Mouse (Mus musculus): ENCODE data around the gene Troap. TPM values are rescaled to one million over a fixed set of nuclear protein-coding genes. Genes with fewer than 3 reads are reported as not detected.
"Not testable (repeated sequence)": the region's sequence is repeated elsewhere in the genome, so short reads cannot be mapped to it uniquely, and the experiment has no call there.

Gene Troap
- polyA plus RNA-seq, 2 experiments from 2014 or later = 3.6 to 4.4 TPM

DNA sequence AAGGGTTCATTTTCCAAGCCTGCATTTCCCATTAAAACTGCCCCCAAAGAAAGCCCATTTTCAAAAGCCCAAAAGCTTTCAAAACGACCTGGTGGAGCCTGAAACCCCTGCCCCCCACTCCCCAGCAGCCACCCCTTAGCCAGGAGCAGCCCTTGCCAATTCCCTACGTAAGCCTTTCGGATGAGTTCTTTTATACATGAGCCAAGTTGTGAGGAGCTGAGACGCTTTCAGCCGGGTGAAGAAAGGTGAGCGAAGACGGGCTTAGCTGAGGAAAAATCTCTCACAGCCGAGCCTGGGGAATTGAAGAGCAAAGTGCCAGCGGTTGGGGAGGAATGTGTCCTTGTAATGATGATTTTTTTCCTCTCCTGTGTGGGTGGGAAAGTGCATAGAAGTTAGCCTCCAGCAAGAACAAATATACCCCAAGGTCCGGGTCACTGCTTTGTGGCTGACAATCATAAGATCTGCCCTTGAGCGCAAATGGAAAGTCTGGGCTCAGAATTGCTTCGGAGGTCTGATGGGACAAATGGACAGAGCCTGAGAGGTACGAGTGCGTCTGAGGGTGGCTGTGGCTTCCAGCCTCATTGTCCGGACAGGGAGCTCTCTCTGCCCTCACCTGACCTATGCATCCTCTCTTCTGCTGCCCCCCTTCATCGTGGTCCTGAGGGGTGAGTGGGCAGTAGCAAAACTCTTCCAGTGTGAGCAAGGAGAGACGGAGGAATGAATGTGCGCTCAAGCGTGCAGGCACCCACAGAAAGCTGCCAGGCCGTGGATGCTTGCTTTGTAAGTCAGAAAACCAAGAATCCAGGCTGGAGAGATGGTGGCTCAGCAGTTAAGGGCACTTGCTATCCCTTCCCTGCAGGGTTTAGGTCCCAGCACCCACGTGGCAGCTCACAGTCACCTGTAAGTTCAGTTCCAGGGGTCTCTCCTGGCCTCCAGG lies 33.2 kb upstream of the Troap start:
- ATAC-seq = no peak

DNA sequence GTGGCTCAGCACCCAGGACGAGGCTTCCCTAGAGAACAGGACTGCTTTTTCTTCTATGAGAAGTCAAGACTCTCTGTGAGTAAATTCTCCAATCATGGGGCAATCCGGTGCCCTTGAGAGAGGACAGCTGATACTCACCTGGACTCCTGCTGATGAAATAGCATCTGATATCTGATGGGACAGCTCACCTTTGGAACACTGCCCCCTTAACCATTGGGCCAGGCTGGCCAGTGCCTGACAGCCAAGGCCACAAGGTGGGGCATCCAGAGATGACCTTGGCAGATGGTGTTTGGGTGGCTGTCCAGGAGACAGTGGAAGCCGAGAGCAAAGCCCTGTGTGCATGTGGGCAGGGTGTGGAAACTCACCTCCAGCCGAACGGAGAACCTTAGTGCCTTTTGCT lies 32.0 kb upstream of the Troap start:
- no peak for ATAC-seq

DNA sequence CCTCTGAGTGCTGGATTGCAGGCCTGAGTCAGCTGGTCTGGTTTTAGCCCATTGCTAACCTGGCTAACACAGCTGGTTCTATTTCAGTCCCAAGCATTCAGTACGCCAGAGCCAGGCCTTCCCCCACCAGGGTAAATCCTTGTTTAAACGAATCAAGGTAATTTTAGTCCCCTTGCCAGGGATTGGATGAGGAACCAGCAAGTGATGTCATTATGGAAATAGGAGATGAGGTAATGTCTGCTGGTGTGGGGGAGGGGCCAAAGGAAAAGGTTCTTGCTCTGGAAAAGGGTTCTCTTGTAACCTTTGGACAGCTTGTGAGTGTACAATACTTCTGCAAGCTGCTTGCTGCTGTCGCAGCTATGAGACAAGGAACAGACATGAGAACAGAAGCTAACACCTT lies 29.5 kb upstream of the Troap start:
- ATAC-seq = no peak

DNA sequence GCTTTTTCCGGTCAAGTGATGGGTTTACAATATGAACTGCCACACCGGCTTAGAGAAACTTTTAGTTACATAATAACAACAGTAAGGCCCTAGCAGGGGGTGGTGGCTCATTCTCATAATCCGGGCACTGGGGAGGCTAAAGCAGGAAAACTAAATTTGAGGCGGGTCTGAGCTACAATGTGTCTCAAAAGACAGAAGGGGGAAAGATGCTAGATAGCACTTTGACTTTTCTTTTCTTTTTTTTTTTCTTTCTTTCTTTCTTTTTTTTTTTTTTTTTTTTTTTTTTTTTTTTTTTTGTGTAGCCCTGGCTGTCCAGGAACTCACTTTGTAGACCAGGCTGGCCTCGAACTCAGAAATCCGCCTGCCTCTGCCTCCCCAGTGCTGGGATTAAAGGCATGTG lies 28.6 kb upstream of the Troap start:
- not testable (repeated sequence) for ATAC-seq

DNA sequence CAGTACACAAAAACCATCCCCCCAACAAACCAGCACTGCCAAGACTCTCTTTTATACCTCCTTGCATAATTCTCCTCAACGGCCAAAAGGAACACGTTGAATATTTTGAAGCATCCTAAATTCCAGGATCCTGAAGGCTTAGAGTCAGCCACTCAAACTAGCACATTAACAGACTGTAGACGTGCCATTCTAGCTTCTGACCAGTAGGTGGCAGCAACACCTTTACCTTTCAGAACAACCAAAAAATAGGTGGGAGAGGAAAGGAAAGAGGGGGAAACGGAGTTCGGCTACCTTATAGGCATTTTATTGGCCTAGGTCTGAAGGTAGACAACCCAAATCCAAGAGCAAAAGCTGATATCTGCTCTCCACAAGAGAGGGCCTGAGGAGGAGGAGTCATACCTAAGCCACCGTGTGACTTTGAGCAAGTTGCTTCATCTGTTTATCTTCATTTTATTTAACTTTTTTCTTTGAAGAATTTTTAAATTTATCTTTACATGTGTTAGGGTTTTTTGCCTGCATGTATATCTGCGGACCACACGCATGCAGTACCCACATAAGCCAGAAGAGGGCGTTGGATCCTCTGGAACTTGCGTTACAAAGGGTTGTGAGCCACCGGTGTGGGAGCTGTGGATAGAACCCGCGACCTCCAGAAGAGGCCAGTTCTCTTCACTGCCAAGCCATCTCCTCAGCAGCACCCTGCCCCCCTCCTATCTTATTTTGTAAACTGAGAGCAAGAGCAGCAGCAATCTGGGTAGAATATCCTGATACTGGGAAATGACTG lies 24.7 kb upstream of the Troap start:
- ATAC-seq = no peak

DNA sequence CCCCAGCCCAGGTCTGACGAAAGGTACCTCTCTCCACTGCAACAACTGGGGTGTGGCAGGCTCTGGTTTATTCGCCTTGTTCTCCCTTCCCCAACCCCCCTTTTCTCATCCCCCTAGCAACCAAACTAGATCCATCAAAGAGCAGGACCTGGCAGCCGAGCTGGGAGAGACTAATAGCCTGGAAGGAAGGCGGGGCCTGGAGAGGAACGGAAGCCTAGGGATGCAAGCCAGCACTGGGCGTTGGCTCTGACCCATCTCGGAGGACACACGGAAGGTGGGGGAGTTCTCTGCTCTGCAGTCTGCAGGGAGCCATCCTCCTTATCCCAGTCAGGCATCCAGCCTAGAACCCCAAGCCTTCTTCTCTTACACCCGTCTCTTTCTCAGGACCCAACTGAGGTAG lies 21.0 kb upstream of the Troap start:
- ATAC-seq = no peak

DNA sequence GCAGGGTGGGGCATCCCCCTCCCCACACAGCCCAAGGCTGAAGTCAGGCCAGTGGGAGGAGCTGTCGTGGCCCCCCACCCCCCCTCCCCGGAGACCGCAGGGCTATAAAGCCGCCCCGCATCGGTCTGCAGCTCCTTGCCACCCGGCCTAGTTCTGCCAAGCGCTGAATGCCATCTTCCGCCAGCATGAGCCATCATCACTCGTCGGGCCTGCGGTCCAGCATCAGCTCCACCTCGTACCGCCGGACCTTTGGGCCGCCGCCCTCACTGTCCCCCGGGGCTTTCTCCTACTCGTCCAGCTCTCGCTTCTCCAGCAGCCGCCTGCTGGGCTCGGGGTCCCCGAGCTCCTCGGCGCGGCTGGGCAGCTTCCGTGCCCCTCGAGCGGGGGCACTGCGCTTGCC lies 19.3 kb upstream of the Troap start, which contains the start of gene Prph:
Prph (plus strand) TSS at position 135 of the 400 bp plus-strand sequence.
- ATAC-seq = no peak

DNA sequence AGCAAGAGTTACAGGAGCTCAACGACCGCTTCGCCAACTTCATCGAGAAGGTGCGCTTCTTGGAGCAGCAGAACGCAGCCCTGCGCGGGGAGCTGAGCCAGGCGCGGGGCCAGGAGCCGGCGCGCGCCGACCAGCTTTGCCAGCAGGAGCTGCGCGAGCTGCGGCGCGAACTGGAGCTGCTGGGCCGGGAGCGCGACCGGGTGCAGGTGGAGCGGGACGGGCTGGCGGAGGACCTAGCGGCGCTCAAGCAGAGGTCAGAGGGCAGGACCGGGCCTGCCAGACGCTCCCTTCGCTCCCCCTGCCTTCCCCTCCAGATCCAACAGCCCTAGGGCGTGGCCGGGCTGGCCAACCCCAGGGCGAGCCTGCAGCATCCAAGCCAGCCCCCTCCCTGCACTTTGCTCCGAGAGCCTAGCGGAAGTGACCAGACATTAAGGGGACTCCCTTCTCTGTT lies 18.8 kb upstream of the Troap start:
- no peak for ATAC-seq

DNA sequence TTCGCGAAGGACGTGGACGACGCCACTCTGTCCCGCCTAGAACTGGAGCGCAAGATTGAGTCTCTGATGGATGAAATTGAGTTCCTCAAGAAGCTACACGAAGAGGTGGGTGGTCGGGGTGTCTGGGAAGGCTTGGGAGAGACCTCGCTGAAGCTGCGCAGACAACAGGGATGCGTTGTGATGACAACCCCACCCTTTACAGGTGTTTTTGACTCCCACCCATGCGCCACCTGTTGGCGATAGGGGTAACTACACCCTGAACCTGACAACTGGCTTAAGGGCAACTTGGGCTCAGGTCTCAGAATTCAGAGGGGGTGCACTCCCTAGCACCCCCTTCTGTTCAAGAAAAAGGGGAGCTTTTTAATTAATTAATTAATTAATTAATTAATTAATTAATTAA lies 18.0 kb upstream of the Troap start:
- no peak for ATAC-seq

DNA sequence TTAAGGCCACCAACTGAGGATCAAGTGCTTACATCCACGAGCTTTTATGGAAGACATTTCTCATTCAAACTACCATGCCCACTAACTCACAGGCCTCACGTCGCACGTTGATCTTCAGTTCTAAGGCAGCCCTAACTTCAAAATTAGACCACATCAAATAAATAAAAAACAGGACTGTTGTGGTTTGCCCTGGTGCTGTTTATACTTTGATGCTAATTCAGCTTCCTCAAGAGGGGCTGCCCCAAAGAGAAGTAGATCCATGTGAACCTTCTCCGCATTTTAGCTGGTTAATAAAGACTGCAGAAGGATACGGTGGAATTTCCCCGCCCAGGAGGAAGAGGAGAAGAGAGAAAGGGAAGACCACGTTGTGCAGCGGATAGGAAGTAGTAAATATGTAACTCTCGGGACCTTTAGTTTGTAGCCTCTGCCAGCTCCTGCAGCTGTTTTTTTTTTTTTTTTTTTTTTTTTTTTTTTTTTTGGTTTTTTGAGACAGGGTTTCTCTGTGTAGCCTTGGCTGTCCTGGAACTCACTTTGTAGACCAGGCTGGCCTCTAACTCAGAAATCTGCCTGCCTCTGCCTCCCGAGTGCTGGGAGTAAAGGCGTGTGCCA lies 8.7 kb upstream of the Troap start:
- ATAC-seq = peak; percentile 81

DNA sequence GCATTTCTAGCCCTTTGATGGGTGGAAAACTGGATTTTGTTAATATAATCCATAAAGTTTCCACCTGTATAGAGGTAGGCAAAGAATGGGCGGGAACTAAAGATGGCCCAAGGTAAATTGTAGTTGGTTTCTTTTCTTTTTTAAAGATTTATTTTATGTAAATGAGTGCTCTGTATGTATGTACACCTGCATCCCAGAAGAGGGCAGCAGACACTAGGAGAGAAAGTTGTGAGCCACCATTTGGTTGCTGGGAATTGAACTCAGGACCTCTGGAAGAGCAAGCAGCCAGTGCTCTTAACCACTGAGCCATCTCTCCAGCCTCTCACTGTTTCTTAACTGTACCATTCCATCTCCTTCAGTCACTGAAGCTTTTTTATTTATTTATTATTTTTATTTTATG lies 2.4 kb upstream of the Troap start:
- no peak for ATAC-seq

DNA sequence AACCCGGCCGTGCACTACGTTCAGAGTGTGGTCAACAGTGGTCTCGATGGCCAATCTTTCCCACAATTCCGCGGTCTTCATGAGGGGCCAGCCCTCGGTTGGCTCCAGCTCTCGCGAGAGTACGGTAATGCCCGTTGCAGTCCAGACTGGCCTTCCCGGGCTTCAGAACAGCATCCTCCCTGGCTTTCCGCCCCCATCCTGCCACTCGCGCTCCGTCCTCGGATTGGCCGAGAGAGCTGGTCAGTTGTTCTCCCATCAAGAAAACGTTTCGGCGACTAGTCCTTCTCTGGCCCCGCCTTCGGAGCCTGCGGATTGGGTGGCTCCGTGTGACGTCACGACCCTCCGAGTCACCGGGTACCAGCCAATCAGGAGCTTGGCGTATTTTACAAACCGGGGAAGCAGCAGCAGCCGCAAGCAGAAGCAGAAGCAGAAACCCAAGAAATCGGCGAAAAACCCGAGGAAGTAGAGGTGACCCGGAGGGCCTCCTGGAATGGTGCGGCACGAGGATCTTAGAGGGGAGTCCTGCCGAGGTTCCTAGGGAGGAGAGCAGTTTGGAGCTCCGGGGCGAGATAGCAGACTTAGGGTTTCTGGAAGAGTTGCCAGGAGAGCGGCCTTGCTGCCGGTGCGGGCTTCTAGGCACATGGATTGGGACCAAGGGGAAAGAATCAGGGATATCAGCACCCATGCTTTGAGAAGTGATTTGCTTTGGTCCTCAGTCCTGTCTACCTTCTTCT lies 392 bp downstream of the Troap start:
- ATAC-seq = peak; percentile 98

DNA sequence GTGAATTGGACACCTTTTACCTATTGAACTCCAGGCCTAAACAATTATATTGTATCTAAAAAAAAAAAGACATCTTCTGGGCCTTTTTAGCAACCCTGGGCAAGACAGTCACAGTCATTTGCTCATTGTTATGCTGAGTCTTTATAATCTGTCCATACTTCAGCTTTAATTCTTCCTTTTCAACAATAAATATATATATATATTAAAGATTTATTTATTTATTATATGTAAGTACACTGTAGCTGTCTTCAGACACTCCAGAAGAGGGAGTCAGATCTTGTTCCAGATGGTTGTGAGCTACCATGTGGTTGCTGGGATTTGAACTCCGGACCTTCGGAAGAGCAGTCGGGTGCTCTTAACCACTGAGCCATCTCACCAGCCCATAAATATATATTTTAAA lies 1.6 kb downstream of the Troap start:
- ATAC-seq = not testable (repeated sequence)

DNA sequence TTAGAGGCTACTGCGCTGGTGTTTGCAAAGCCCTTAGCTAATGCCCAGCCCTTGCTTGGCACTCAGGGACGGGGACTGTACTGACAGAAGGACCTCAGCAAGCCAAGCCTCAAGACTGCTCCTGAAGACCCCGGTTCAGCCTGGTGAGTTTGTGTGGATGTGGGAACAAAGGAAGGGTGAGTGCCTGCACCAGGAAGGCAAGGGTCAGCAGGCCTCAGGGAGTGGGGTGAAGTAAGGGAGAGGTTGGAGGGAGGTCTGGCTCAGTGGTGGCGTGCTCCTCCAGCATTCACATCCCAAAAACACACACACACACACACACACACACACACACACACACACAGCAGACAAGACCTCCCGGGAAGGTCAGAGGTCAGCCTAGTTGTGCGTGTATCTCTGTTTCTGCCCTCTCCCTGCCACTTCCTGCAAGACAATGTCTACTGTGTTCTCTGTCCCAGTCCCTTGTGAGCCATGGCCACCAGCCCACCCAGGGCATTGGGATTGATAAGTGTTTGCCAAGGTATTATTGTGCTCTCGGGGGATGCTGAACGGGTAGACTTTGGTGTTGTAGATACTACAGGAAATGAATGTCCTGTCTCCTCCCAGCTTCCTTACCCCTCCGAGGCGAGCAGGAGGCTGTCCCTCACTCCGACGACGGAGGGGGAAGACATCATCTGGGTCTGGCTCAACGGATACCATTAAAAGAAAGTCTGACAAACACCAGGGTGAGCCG lies 4.0 kb downstream of the Troap start:
- no peak for ATAC-seq

DNA sequence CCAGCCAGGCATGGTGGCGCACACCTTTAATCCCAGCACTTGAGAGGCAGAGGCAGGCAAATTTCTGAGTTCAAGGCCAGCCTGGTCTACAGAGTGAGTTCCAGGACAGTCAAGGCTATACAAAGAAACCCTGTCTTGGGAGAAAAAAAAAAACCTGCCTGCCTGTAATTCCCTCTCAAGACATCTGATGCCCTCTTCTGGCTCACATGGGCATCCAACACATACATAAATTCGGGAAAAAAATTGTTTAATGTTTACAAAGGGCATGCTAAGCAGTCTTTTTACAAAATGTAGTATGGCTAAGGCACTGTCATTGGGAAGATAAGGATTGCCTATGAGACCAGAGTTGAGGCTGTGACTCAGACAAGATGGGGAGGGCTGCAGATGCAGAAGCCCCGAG lies 5.4 kb downstream of the Troap start:
- no peak for ATAC-seq

DNA sequence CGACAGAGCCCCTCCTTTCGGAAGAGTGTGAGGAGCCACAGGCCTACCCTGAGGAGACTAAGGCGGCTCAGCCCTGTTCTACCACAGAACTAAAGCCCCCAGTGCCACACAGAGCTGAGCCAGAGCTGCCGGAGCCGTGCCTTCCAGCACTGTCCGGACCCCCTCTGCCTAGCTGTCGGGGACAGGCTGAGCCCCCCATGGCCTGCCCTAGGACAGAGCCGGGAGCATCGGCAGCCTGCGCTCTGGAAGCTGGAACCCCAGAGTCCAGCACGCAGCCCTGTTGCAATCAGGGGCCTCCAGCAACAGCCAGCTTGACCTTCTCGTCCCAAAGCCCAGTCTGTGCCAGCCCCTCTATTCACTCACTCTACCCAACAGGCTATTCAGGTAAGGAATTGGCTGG lies 7.9 kb downstream of the Troap start:
- no peak for ATAC-seq

DNA sequence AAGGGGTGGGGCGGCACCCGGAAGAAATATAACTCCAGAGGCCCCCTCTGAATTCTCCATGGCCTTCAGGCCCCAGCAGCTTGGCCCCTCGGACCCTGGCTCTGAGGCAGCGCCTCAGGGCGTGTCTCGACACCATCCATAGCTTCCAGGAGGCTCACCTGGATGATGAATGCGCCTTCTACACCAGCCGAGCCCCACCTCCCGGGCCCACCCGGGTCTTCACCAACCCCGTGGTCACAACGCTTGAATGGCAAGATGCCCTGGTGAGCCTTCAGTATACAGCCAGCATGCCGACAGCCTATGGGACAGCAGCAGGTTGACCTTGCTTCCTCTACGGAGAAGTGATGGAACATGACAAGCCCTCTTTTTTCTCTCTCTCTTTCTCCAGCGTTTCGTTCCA lies 8.5 kb downstream of the Troap start:
- ATAC-seq = no peak

DNA sequence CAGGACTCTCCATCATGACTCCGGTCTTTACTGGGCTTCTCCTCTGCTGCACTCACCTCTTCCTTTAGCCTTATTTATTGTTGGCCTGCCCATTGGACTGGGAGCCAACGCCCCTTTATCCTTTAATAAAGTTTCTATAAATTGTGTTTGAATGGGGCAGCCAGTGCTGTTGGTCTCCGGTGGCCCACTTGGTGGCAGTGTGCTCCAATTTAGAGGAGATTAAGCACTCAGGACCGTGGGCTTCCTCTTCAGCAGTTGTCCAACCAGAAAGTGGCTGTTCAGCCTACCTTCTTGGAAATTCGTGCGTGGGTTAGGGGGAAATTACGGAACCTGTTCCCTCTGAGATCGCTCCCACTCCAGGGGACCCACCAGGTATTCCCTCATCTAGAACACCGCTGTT lies 8.9 kb downstream of the Troap start:
- ATAC-seq = no peak

DNA sequence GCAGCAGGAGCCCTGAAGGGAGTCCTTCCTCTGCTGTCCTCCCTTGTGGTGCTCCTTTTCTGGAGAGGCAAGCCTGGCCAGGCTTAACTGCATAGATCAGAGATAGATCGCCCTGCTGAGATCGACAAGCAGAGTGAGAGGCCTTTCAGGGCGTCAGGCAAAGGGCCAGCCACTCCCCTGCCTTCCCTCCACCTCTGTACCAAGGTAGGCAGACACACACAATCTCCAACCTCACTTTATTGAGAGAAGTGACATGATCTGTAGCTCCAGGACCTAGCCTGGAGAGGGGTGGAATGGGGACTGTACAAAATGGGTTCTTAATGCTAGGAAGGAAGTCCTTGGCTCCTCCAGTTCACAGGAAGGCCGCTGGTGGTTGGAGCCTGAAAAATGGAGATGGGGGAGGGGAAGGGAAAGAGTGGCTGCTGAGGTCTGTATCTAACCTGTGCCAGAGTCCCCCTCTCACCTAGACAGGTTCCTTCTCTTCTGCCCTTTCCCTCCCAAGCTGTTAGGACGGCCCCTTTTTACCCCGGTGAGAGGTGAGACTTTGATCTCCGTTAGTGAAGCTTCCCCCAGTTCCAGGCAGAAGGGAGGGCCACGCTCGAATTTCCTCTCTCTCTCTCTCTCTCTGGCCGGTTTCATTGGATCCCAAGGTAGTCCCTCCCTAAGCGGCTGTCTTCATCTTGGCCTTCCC lies 9.6 kb downstream of the Troap start:
- ATAC-seq = no peak

DNA sequence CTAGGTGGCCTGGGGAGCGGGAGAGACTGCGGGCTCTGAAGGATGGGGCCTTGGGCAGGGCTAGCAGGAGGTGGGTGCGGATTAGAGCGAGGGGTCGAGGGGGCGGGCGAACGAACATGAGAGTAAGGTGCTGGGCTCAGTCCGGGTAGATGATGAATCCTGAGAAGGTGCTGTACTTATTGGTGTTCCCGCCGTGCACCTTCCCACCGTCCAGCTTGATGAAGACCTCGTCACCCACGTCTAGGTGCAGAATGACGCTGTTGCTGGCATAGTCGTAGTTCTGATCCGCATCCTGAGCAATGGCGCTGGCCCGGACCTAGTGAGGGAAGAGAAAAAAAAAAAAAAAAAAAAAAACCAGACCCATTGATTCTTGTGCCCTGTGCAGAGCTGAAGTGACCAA lies 10.2 kb downstream of the Troap start:
- ATAC-seq = no peak

DNA sequence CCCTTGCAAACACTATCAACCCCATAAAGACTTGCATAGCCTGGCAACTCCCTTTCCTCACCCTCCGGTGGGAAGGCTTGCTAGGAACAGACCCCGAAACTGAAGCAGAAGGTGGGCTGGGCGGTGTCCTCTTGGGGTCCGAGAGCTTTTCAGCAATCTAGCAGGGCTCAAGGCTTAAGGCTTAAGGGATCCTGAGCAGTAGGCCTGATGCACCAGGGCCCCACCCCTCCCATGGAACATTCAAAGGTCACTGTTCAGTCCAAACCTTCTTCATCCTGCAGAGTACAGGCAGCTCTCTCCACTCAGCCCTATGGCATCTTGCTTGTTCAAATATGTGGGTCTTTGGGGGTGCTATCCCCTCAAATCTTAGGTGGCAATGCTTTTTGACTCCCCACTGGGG lies 11.6 kb downstream of the Troap start:
- ATAC-seq = no peak

Measured in activated CD4-positive, CD25-positive, alpha-beta regulatory T cell, adult 4 months (primary cell).